Mouse (Mus musculus): ENCODE data around the gene Dlgap3. TPM values are rescaled to one million over a fixed set of nuclear protein-coding genes. Genes with fewer than 3 reads are reported as not detected.

Dlgap3 gene
- polyA plus RNA-seq, 1 experiment from 2014 or later: 5.7 TPM

DNA sequence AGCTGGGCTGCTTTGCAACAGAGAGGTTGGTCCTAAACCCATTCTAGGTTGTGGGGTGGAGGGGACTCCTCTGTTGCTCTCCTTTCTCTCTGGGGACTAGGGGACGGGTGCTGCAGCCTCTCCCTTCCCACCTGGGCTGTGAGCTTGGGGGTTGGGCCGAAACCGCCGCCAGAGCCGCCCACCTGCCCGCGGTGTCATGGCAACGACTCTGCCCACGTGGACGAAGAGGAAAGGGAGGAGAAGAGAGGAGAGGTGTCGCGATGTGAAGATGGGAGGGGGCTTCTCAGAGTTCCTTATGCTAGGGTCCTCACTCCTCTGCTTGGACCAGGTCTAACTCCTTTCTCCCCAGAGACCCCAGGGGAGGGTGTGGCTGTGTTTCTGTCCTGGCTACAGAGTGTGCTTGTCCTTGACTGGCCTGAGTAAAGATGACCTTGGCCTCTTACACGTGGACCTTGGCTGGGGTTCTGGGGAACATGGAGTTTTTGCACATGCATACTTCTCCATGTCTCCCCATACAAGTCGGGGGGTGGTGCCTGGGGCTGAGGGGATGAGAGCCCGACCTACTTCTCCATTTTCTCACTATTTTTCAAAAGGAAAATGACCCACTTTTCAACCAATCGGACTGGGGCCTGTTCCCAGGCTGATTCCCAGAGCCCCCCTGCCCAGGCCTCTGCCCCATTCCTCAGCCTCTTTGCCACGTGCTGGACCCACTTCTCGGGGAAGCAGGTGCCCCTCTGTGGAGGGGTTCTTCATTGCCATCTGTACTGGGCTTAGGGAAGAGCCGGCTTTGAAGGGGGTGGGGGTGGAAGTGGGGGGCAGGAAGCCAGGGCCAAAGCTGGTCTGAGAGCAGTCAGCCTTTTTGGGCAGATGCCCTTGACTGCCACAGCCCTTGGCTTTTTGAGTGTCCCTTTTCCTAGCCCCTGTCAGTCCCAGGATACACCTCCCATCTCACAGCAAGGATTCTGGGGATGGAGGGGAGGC, 10.8 kb downstream of the Dlgap3 start:
- H3K4me2 ChIP-seq: peak overlapping the region; percentile 30

DNA sequence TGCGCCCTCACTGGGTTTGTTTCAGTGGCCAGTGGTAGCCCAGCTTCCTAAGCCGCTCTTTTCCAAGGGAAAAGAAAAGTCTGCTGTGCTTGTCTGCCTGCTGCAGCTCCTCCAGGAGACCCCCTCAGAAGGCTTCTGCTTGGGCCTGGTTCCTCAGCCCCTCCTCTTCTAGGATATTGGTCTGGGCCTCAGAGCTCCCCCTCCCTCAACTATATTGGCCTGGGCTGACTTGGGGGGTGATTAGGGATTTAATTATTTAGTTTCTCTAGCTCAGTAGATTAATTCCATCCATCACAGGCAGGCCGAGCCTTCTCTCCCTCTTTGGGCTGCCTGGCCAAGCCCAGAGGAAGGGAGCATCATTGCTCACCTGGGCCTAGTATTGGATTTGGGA, 11.4 kb downstream of the Dlgap3 start:
- Histone ChIP-seq H3K4me2 (no peak overlapping the region), H3K36me3 (replicated peaks) (no peaks in the 10 kb centered on the region), H3K27ac (no peak overlapping the region), H3K9ac (no peak overlapping the region), H3K4me3 (replicated peaks) (no peak overlapping the region), H3K27me3 (peaks cover 19% of the 10 kb centered on the region), H3K9me3 (no peaks in the 10 kb centered on the region), H3K4me1 (peaks cover 14% of the 10 kb centered on the region)
- no peak for ATAC-seq (ENCODE audit: low FRiP score)
- WGBS: 63% methylated on average over 3 of the region's 3 CpGs

More for the DNA sequence above, 10.8 kb downstream of the Dlgap3 start:
- H3K4me1 ChIP-seq: peaks cover 14% of the 10 kb centered on the region
- no peak overlapping the region for H3K4me3 ChIP-seq (replicated peaks)
- no peaks in the 10 kb centered on the region for H3K9me3 ChIP-seq
- H3K9ac ChIP-seq: no peak overlapping the region
- ATAC-seq (ENCODE audit: low FRiP score): 0 out of 2 replicates have a peak, but pooled peaks have one; percentile 17
- H3K27me3 ChIP-seq: peaks cover 25% of the 10 kb centered on the region
- WGBS: 9% methylated on average over 19 of the region's 19 CpGs
- H3K36me3 ChIP-seq (replicated peaks): no peaks in the 10 kb centered on the region
- no peak overlapping the region for H3K27ac ChIP-seq

DNA sequence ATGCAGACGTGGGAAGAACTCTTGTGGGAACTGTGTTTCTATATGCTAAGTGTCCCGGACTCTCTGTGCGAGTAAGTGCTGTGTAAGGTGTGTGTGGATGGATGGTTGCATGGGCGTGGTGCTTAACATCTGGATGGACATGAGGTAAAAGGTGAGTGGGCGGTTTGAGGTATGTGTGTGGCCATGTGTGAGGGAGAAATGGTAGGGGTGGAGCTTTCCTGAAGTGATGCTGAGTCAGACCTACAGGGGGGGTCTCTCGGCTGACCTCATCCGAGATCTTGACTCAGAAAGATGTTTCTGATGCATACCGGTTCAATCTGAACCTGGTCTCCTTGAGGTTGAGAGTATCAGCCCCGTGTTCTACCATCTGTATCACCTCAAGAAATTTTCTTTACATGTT, 12.0 kb downstream of the Dlgap3 start:
- H3K4me3 ChIP-seq (replicated peaks): no peak overlapping the region
- no peaks in the 10 kb centered on the region for H3K36me3 ChIP-seq (replicated peaks)
- H3K27ac ChIP-seq: no peak overlapping the region
- H3K9me3 ChIP-seq: no peaks in the 10 kb centered on the region
- H3K9ac ChIP-seq: no peak overlapping the region
- peaks cover 18% of the 10 kb centered on the region for H3K27me3 ChIP-seq
- H3K4me1 ChIP-seq: peaks cover 14% of the 10 kb centered on the region
- WGBS: 91% methylated on average over 9 of the region's 9 CpGs
- ATAC-seq (ENCODE audit: low FRiP score): no peak
- no peak overlapping the region for H3K4me2 ChIP-seq

DNA sequence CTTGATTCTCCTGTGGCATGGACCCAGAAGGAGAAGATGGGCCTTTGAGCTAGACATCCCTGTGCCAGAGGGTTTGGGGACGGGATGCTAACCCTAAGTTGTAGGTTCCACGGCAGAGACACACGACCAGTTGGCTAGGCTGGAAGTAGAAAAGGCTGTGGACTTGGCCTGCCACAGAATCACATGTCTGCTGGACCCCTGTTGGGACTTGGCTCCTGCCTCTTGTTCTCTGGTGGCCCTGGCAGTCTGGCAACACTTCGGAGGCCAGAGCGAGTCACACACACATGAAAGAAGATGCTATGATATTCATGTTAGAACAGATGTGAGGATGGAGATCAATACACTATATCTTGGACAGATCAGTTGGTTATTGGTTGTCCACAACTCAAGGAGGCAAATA, 14.9 kb downstream of the Dlgap3 start:
- H3K9ac ChIP-seq: no peak overlapping the region
- peaks cover 12% of the 10 kb centered on the region for H3K27me3 ChIP-seq
- H3K36me3 ChIP-seq (replicated peaks): no peaks in the 10 kb centered on the region
- no peak overlapping the region for H3K4me2 ChIP-seq
- no peaks in the 10 kb centered on the region for H3K9me3 ChIP-seq
- no peak overlapping the region for H3K4me3 ChIP-seq (replicated peaks)
- H3K4me1 ChIP-seq: peaks cover 14% of the 10 kb centered on the region
- H3K27ac ChIP-seq: no peak overlapping the region
- WGBS: 94% methylated on average over 5 of the region's 5 CpGs
- no peak for ATAC-seq (ENCODE audit: low FRiP score)

DNA sequence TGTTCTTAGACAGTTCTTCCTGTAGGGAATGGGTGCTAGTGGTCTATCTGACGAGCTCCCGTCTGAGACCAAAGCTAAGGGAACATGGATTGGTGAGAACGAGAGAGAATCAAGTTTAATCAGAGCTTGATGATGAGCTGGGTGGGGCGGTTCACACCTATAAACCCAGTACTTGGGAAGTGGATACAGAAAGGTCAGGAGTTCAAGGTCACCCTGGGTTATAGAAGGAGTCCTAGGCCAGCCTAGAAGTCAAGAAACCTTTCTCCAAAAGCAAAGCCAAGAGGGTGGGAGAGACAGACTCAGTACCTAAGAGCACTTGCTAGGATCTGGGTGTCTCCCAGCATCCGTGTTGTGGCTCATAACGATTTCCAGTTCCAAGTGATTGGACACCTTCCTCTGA, 21.9 kb downstream of the Dlgap3 start:
- peaks cover 21% of the 10 kb centered on the region for H3K4me1 ChIP-seq
- no peaks in the 10 kb centered on the region for H3K9me3 ChIP-seq
- no peak overlapping the region for H3K27ac ChIP-seq
- H3K9ac ChIP-seq: no peak overlapping the region
- H3K4me2 ChIP-seq: no peak overlapping the region
- H3K27me3 ChIP-seq: no peaks in the 10 kb centered on the region
- ATAC-seq (ENCODE audit: low FRiP score): no peak
- 93% methylated on average over 6 of the region's 6 CpGs for WGBS
- peaks cover 9% of the 10 kb centered on the region; the same call in 1 of the 2 replicates for H3K36me3 ChIP-seq (replicated peaks)
- no peak overlapping the region for H3K4me3 ChIP-seq (replicated peaks)

DNA sequence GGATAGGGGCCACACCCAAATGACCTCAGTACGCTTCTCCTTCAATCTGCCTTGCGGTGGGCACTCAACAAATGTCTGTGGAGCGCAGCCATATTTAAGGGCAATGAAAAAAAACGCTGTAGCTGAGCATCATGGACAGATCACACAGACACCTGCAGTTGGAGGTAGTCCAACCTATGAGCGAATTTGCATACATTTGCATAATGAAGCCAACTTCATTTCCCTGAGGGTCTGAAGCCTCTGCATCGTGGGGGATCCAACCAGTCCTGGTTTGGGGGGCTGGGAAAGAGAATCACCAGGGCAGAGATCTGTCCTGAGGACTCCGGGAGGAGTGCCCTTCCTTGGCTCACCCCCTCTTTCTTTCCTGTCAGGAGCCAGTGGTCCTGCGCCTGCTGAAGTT, 23.7 kb downstream of the Dlgap3 start:
- Histone ChIP-seq H3K4me3 (replicated peaks) (no peak overlapping the region), H3K27ac (no peak overlapping the region), H3K27me3 (no peaks in the 10 kb centered on the region), H3K9me3 (no peaks in the 10 kb centered on the region), H3K4me2 (no peak overlapping the region), H3K36me3 (replicated peaks) (peaks cover 9% of the 10 kb centered on the region; the same call in 1 of the 2 replicates), H3K9ac (no peak overlapping the region), H3K4me1 (peaks cover 21% of the 10 kb centered on the region)
- 75% methylated on average over 8 of the region's 8 CpGs for WGBS
- no peak for ATAC-seq (ENCODE audit: low FRiP score)

DNA sequence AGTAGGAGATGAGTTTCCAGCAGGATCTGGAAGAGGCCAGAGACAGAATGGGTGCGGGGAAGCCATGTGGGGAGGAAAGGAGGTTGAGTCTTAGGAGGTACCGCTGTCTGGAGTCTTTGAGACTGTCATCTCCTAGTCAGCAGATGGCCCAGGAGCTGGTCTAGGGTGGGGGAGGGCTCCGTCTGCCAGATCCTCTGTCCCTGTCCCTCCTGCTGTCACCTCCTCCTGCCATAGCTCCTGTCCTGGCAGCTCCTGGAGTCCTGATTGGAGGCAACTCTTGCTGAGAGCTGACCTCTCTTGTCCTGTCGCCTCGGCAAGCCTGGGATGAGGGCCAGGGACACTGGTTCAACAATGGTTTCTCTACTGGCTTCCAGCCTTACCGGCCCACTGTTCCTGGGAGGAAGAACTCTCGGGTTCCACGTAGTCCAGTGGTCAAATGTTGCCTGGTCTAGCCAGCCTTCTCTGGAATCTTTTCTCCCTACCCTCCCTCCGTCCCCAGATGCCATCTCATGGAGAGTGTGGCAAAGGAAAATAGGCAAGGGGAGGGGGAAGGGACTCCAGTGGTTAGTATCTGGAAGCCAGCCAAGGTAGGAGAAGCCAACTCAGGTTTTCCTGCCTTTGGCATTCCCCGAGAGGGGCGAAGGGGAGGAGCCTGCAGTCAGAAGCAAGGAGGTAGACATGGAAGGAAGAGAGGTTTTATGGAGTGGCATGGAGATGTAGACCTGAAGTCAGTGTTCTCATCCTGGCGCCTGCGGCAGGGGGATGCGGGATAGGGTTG, 24.6 kb downstream of the Dlgap3 start:
- no peaks in the 10 kb centered on the region for H3K27me3 ChIP-seq
- H3K4me1 ChIP-seq: peaks cover 22% of the 10 kb centered on the region
- H3K27ac ChIP-seq: no peak overlapping the region
- no peak overlapping the region for H3K4me2 ChIP-seq
- ATAC-seq (ENCODE audit: low FRiP score): no peak
- WGBS: 71% methylated on average over 14 of the region's 14 CpGs
- no peak overlapping the region for H3K9ac ChIP-seq
- H3K4me3 ChIP-seq (replicated peaks): no peak overlapping the region
- peaks cover 9% of the 10 kb centered on the region; the same call in 1 of the 2 replicates for H3K36me3 ChIP-seq (replicated peaks)
- no peaks in the 10 kb centered on the region for H3K9me3 ChIP-seq

DNA sequence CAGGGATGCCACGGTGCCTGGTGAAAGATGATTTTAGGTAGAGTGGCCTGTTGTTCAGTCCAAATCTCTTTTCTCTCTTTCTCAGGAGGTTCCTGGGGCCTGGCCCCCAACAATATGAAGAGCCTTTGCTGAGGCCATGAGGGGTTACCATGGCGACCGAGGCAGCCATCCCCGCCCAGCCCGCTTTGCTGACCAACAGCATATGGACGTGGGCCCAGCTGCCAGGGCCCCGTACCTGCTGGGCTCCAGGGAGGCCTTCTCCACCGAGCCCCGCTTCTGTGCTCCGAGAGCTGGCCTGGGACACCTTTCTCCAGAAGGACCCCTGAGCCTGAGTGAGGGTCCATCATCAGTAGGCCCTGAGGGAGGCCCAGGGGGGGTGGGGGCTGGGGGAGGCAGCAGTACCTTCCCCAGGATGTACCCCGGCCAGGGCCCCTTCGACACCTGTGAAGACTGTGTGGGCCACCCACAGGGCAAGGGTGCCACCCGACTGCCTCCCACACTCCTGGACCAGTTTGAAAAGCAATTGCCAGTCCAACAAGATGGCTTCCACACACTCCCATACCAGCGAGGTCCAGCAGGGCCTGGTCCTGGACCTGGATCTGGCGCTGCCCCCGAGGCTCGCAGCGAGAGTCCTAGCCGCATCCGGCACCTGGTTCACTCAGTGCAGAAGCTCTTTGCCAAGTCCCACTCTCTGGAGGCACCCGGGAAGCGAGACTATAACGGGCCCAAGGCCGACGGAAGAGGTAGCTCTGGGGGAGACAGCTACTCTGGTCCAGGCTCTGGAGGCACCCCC, 25.7 kb downstream of the Dlgap3 start:
- no peak for ATAC-seq (ENCODE audit: low FRiP score)
- Histone ChIP-seq H3K9me3 (no peaks in the 10 kb centered on the region), H3K9ac (no peak overlapping the region), H3K4me2 (no peak overlapping the region), H3K4me3 (replicated peaks) (no peak overlapping the region), H3K27ac (no peak overlapping the region), H3K36me3 (replicated peaks) (peaks cover 9% of the 10 kb centered on the region; the same call in 1 of the 2 replicates), H3K4me1 (peaks cover 25% of the 10 kb centered on the region), H3K27me3 (no peaks in the 10 kb centered on the region)
- whole genome bisulfite sequencing: 78% methylated on average over 25 of the region's 25 CpGs

DNA sequence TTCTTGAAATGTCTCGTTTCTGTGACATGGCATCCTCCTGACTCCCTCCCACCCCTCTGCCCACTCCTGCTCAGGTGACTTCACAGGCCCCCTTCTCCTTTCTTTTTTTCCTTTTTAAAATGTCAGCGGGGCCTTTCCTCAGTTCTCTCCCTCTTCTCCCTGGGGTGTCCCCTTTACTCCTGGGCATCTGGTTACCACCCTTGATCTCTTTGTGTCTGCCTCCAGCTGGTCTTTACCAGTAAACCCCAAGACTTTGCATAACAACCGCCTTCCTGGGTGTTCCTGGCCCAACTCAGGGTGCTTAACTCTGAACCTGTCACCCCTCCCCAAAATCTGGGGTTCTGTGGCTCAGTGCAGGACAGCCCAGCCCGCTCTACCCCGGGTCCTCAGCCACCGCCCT, 29.6 kb downstream of the Dlgap3 start:
- Histone ChIP-seq H3K9me3 (no peaks in the 10 kb centered on the region), H3K27ac (no peak overlapping the region), H3K9ac (no peak overlapping the region), H3K27me3 (no peaks in the 10 kb centered on the region), H3K4me1 (peaks cover 16% of the 10 kb centered on the region), H3K4me2 (no peak overlapping the region), H3K4me3 (replicated peaks) (no peak overlapping the region), H3K36me3 (replicated peaks) (peaks cover 9% of the 10 kb centered on the region; the same call in 1 of the 2 replicates)
- 19% methylated on average over 6 of the region's 6 CpGs for WGBS
- no peak for ATAC-seq (ENCODE audit: low FRiP score)

DNA sequence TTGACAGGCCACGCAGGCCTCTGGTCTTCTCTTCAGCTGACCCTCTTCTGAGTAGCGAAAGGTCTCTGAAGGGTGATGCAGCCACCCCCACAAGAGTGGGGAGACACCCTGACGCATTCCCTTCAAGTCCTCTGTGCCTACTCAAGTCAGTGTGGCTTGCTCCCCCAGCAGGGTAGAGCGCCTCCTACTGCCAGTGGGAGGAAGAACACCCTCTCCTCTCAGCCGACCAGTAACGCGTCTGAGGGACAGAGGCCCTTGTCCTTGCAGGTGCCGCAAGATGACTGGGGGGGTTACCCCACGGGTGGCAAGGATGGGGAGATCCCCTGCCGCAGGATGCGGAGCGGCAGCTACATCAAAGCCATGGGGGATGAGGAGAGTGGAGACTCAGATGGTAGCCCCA, 30.4 kb downstream of the Dlgap3 start:
- peaks cover 8% of the 10 kb centered on the region for H3K4me1 ChIP-seq
- no peak overlapping the region for H3K9ac ChIP-seq
- H3K9me3 ChIP-seq: no peaks in the 10 kb centered on the region
- WGBS: 57% methylated on average over 12 of the region's 12 CpGs
- ATAC-seq (ENCODE audit: low FRiP score): no peak
- no peak overlapping the region for H3K4me2 ChIP-seq
- H3K27me3 ChIP-seq: no peaks in the 10 kb centered on the region
- peaks cover 9% of the 10 kb centered on the region; the same call in 1 of the 2 replicates for H3K36me3 ChIP-seq (replicated peaks)
- no peak overlapping the region for H3K27ac ChIP-seq
- H3K4me3 ChIP-seq (replicated peaks): no peak overlapping the region

DNA sequence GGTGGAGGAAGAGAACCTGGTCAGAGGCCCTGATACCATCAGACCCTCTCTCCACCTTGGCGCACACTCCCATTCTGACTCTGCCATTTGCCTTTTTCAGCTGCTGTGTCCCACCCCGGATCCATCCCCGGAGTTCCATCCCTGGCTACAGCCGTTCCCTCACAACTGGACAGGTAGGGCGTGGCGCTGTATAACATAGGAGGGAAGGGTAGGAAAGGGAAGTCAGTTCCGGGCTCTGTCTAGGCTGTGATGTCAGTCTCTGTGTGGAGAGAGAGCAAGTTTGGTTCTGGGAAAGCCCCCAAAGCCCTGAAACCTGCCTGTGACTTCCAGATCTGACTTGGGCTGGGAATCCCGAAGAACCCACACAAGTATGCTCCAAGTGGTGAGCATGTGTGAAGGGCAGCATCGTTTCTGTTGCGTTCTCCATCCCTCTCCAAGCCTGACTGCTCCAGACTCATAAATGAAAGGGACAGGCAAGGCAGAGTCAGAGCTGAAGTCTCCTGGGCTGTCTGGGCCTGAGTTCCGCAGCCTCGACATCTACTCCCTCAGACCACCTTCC, 31.2 kb downstream of the Dlgap3 start:
- Histone ChIP-seq H3K9ac (no peak overlapping the region), H3K27me3 (no peaks in the 10 kb centered on the region), H3K36me3 (replicated peaks) (peaks cover 3% of the 10 kb centered on the region; the same call in 1 of the 2 replicates), H3K9me3 (no peaks in the 10 kb centered on the region), H3K4me3 (replicated peaks) (no peak overlapping the region), H3K4me1 (0 out of 2 replicates have a peak, but pooled peaks cover 4% of the 10 kb centered on the region), H3K4me2 (no peak overlapping the region), H3K27ac (no peak overlapping the region)
- ATAC-seq (ENCODE audit: low FRiP score): no peak
- 91% methylated on average over 12 of the region's 12 CpGs for WGBS
